ENCODE assay signal across 29 mouse cellular contexts in the genomic region with DNA sequence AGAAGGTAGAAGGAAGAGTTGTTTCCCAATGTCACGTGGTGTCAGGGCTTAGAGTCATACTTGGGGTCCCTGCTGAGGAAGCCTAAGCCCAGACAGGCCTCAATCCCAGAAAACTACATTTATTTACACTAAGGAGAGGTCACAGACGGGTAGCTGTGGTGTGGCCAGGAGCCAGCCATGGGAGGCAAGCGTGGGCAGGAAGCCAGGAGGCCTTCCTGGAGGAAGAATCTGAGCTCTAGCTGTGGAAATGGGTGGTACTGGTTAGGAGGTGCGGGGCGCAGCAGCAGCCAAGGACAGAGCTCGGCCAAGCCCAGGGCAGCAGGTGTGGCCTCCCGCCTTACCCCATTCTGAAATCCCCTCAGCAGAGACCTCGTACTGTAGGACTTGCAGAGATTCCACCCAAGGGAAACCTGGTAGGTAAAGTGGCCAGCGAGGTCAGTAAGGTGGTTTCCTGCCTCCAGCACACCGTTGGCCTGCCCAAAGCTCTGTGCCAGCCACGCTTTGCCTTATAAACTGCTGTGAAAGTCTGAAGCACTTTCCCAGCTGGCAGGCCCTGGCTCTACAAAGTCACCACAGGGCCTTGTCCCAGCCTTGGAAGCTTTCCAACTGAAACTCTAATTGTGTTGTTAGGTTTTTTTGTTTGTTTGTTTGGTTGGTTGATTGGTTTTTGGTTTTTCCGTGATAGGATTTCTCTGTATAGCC. TPM values are rescaled to one million over a fixed set of nuclear protein-coding genes. Genes with fewer than 3 reads are reported as not detected.
DNase-seq lines count a peak whose midpoint lies in the region; ATAC-seq and TF ChIP-seq lines count a peak whose summit lies in the region.
"Had no signal": no experiment of that assay in that cellular context is flagged by ENCODE, and none has a peak within 500 bp of the region (broad histone marks: within the 10 kb centered on the region; RNA-seq: fewer than 3 reads in every experiment).

No protein-coding gene starts in this region.

- TF ChIP-seq POLR2A in small intestine, adult 2 months (IDR thresholded peaks at IDR 0.05; ENCODE audit: low read depth, low read length) = no peak

- ATAC-seq in kidney, embryonic 16.5 days (ENCODE audit: low FRiP score, low TSS enrichment) = no peak
- ATAC-seq in granulocyte monocyte progenitor cell, adult 5-6 weeks (replicated peaks; ENCODE audit: poor library complexity, severe bottlenecking) = peak; percentile 29; the same call in 1 of the 2 replicates
- ATAC-seq: activated CD4-positive, CD25-positive, alpha-beta regulatory T cell, adult 4 months; midbrain, embryonic 15.5 days had no signal

- TF ChIP-seq CTCF in small intestine, adult 2 months (IDR thresholded peaks at IDR 0.05; ENCODE audit: extremely low read depth, insufficient read length, insufficient replicate concordance, low read depth, low read length) = no peak

- H3K9ac ChIP-seq in kidney, embryonic 16.5 days (replicated peaks; ENCODE audit: low read length) = no peak overlapping the region
- H3K9ac ChIP-seq: heart, embryonic 15.5 days; limb, embryonic 15.5 days; liver, embryonic 15.5 days; midbrain, embryonic 15.5 days; neural tube, embryonic 15.5 days had no signal

- no peaks in the 10 kb centered on the region for H3K36me3 ChIP-seq in kidney, embryonic 16.5 days (ENCODE audit: insufficient read depth, low read length)
- no peaks in the 10 kb centered on the region; the same call in 1 of the 2 replicates for H3K36me3 ChIP-seq in small intestine, adult 2 months (ENCODE audit: control insufficient read depth, insufficient read depth, low read length)
- H3K36me3 ChIP-seq: embryonic facial prominence, embryonic 10.5 days; heart, embryonic 15.5 days; limb, embryonic 15.5 days; liver, embryonic 15.5 days; midbrain, embryonic 15.5 days; neural tube, embryonic 15.5 days had no signal

- WGBS in kidney, embryonic 16.5 days = 87% methylated on average over 12 of the region's 12 CpGs
- WGBS in small intestine, adult 2 months = 30% methylated on average over 12 of the region's 12 CpGs

- H3K4me2 ChIP-seq in kidney, embryonic 16.5 days (replicated peaks; ENCODE audit: low read depth, low read length) = no peak overlapping the region
- H3K4me2 ChIP-seq: heart, embryonic 15.5 days; limb, embryonic 15.5 days; liver, embryonic 15.5 days; midbrain, embryonic 15.5 days; neural tube, embryonic 15.5 days had no signal

- no peak overlapping the region for H3K4me3 ChIP-seq in kidney, embryonic 16.5 days (ENCODE audit: low read length)
- H3K4me3 ChIP-seq in small intestine, adult 2 months (ENCODE audit: low read depth, low read length) = no peak overlapping the region
- H3K4me3 ChIP-seq: embryonic facial prominence, embryonic 10.5 days; heart, embryonic 15.5 days; limb, embryonic 15.5 days; liver, embryonic 15.5 days; midbrain, embryonic 15.5 days; myocyte; neural tube, embryonic 15.5 days had no signal

- peaks cover 4% of the 10 kb centered on the region; the same call in 1 of the 2 replicates for H3K4me1 ChIP-seq in kidney, embryonic 16.5 days (ENCODE audit: insufficient read depth, low read length)
- H3K4me1 ChIP-seq in small intestine, adult 2 months (ENCODE audit: control insufficient read depth, insufficient read depth, insufficient read length, low read length) = peaks cover 54% of the 10 kb centered on the region
- H3K4me1 ChIP-seq: heart, embryonic 15.5 days; limb, embryonic 15.5 days; midbrain, embryonic 15.5 days; neural tube, embryonic 15.5 days had no signal

- no peaks in the 10 kb centered on the region for H3K27me3 ChIP-seq in kidney, embryonic 16.5 days (ENCODE audit: insufficient read depth, low read length)
- no peaks in the 10 kb centered on the region for H3K27me3 ChIP-seq in small intestine, adult 2 months (ENCODE audit: control insufficient read depth, insufficient read depth, low read length)
- H3K27me3 ChIP-seq: limb, embryonic 15.5 days; liver, embryonic 15.5 days; midbrain, embryonic 15.5 days; neural tube, embryonic 15.5 days had no signal

- H3K9me3 ChIP-seq in kidney, embryonic 16.5 days (ENCODE audit: low read length) = no peaks in the 10 kb centered on the region
- H3K9me3 ChIP-seq: heart, embryonic 15.5 days; limb, embryonic 15.5 days; liver, embryonic 15.5 days; midbrain, embryonic 15.5 days; neural tube, embryonic 15.5 days had no signal

- DNase-seq in kidney, adult 11 months = peak; percentile 64
- DNase-seq in 416B (ENCODE audit: low read depth) = peak; percentile 50
- DNase-seq in layer of hippocampus, adult 9-10 months (ENCODE audit: low spot score) = no peak
- DNase-seq in urinary bladder, adult 18-20 months (ENCODE audit: low spot score in 2 of 2) = no peak
- DNase-seq: adrenal gland, postnatal 14 days; cerebellum, postnatal 36 days; gastrocnemius, postnatal 25 days; right cerebral cortex, postnatal 14 days; thymus, adult 2 months had no signal

- no peak overlapping the region for H3K27ac ChIP-seq in kidney, embryonic 16.5 days (ENCODE audit: low read length)
- peak overlapping the region; percentile 78 for H3K27ac ChIP-seq in small intestine, adult 2 months (ENCODE audit: insufficient read depth, low read depth, low read length)
- H3K27ac ChIP-seq: embryonic facial prominence, embryonic 10.5 days; heart, embryonic 15.5 days; limb, embryonic 15.5 days; liver, embryonic 15.5 days; midbrain, embryonic 15.5 days; neural tube, embryonic 15.5 days had no signal

RNA-seq across cellular contexts. Expression of a gene that starts 10.3 kb away (rescaled TPM):
- 1.1 and 1.7 TPM in 2 replicates for polyA plus RNA-seq in kidney, embryonic 16.5 days (2015; fragmentation: Nextera tagmentation; extraction: Ambion mirVana)
- 46.5 and 63.5 TPM in 2 replicates for total RNA-seq in granulocyte monocyte progenitor cell, adult 5-6 weeks (2014; fragmentation: Nextera tagmentation)
- 39.4 and 53.9 TPM in 2 replicates for total RNA-seq in granulocyte monocyte progenitor cell, adult 5-6 weeks (2017)
- 57.8 and 234 TPM in 2 replicates for polyA plus RNA-seq in small intestine, adult 2 months (2012; rRNA removed)

RNA-seq across cellular contexts. Expression of a gene that starts 36.1 kb away (rescaled TPM):
- 99.3 and 104 TPM in 2 replicates for polyA plus RNA-seq in kidney, embryonic 16.5 days (2015; fragmentation: Nextera tagmentation; extraction: Ambion mirVana)
- total RNA-seq in granulocyte monocyte progenitor cell, adult 5-6 weeks (2014; fragmentation: Nextera tagmentation) = 29.2 and 60.1 TPM in 2 replicates
- total RNA-seq in granulocyte monocyte progenitor cell, adult 5-6 weeks (2017) = 31.4 and 35.9 TPM in 2 replicates
- polyA plus RNA-seq in small intestine, adult 2 months (2012; rRNA removed) = 58.8 and 104 TPM in 2 replicates

RNA-seq across cellular contexts. Expression of a gene that starts 37.3 kb away (rescaled TPM):
- not detected in 2 replicates for polyA plus RNA-seq in kidney, embryonic 16.5 days (2015; fragmentation: Nextera tagmentation; extraction: Ambion mirVana)
- total RNA-seq in granulocyte monocyte progenitor cell, adult 5-6 weeks (2014; fragmentation: Nextera tagmentation) = not detected in 2 replicates
- total RNA-seq in granulocyte monocyte progenitor cell, adult 5-6 weeks (2017) = not detected in 2 replicates
- polyA plus RNA-seq in small intestine, adult 2 months (2012; rRNA removed) = 0.32 and 2.0 TPM in 2 replicates
- total RNA-seq: adrenal gland, postnatal 14 days; ES-E14; gastrocnemius, postnatal 25 days; heart, adult 8-10 months; hematopoietic stem cell, adult 5-6 weeks; layer of hippocampus, adult 8-10 months; left cerebral cortex, adult 18-20 months; left cerebral cortex, postnatal 36 days; megakaryocyte progenitor cell, adult 5-6 weeks had no signal
- polyA plus RNA-seq: activated CD4-positive, CD25-positive, alpha-beta regulatory T cell, adult 4 months; embryonic facial prominence, embryonic 10.5 days; forebrain, embryonic 11.5 days; heart, embryonic 15.5 days; liver, embryonic 15.5 days; myocyte; neural tube, embryonic 15.5 days; spleen, adult 2 months had no signal

Comparison
In these comparisons a context has a peak if more than half of its experiments do, and no peak if none do; other contexts are left out.
1. DNase-seq: peak in kidney, adult 11 months (single experiment) and 416B (single experiment); none in layer of hippocampus, adult 9-10 months (single experiment) and urinary bladder, adult 18-20 months (0 of 2).
2. RNA of a gene that starts 10.3 kb away (polyA plus RNA-seq): 57.8 to 234 TPM in small intestine, adult 2 months; 1.1 to 1.7 TPM in kidney, embryonic 16.5 days; every median in the first group is over 10 times any median in the second.